Comparison of ENCODE assay signal across 8 mouse cellular contexts in the genomic region with DNA sequence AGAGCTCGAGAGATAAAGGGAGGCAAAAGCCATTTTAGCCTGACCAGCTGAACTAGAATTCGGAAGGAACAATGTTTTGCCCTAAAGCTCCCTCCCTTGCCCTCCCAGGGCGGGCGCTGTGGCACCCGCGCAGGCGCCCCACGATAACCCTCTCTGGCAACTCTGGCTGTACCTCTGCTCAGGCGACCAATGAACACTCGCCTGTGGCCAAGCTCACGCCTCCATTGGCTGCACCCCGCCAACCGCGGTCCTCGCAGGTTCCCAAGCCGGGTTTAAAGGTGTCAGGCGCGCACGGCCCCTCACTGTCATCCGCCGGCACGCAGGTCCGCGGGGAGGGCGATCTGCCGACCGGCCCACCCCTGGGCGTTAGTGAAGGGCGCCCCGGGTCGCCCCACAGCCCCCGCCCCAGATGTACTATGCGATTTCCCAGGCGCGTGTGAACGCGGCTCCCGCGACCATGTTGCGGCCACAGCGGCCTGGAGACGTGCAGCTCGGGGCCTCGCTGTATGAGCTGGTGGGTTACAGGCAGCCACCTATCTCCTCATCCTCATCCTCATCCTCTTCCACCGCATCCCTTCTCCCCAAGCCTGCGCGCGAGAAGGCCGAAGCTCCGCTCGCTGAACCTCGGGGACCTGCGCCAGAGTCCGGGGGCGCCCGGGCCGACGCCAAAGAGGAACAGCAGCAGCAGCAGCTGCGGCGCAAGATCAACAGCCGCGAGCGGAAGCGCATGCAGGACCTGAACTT. TPM values are rescaled to one million over a fixed set of nuclear protein-coding genes. Genes with fewer than 3 reads are reported as not detected.
DNase-seq lines count a peak whose midpoint lies in the region; ATAC-seq and TF ChIP-seq lines count a peak whose summit lies in the region.

A gene (plus strand): TSS at position 305 of the 744 bp plus-strand sequence.

- peak within 1 kb of the TSS; percentile 72 for H3K4me3 ChIP-seq in gastrocnemius, adult 2 months
- peak within 1 kb of the TSS; percentile 42 for H3K4me3 ChIP-seq in hindbrain, embryonic 15.5 days

- peak; percentile 83 for ATAC-seq in hindbrain, embryonic 15.5 days (ENCODE audit: low FRiP score, low read depth)

- H3K9me3 ChIP-seq in hindbrain, embryonic 15.5 days: no peaks in the 10 kb centered on the region

- no peak within 1 kb of the TSS for H3K27ac ChIP-seq in gastrocnemius, adult 2 months
- peak within 1 kb of the TSS; percentile 52 for H3K27ac ChIP-seq in hindbrain, embryonic 15.5 days (replicated peaks)

- H3K4me1 ChIP-seq in hindbrain, embryonic 15.5 days (replicated peaks): peaks cover 20% of the 10 kb centered on the region

- TF ChIP-seq CTCF in gastrocnemius, adult 2 months (IDR thresholded peaks at IDR 0.05): no peak

- no peaks in the 10 kb centered on the region for H3K36me3 ChIP-seq in hindbrain, embryonic 15.5 days

- under 1% methylated on average over 64 of the region's 64 CpGs for whole genome bisulfite sequencing in hindbrain, embryonic 15.5 days

- H3K9ac ChIP-seq in hindbrain, embryonic 15.5 days: peak within 1 kb of the TSS; percentile 35

- peak; percentile 45 for DNase-seq in adrenal gland, adult 8-10 months
- DNase-seq in cerebellum, postnatal 25 days: peak; percentile 74 to 80
- DNase-seq in gastrocnemius, adult 2 months: peak; percentile 85
- peak; percentile 69 to 84 for DNase-seq in left cerebral cortex, adult 8-10 months (ENCODE audit: low spot score in 2 of 2)
- DNase-seq in lung, postnatal 4 days: peak; percentile 12 to 44
- DNase-seq in right cerebral cortex, postnatal 36 days (ENCODE audit: low spot score in 2 of 2): peak; percentile 64 to 80
- DNase-seq in spleen, postnatal 10 days (ENCODE audit: low spot score in 2 of 2): no peak

- peaks cover 98% of the 10 kb centered on the region for H3K27me3 ChIP-seq in hindbrain, embryonic 15.5 days

- peak within 1 kb of the TSS; percentile 74 for H3K4me2 ChIP-seq in hindbrain, embryonic 15.5 days

- intact Hi-C loops in gastrocnemius, adult 2 months (cut with DNase I): no loop called here

RNA-seq across cellular contexts. Expression of the gene that starts here (rescaled TPM):
- under 1 TPM in 1 of 4 experiments, not detected in 3; 0.20 TPM for total RNA-seq in adrenal gland, adult 8-10 months (2022)
- not detected for total RNA-seq in gastrocnemius, adult 2 months (2021)
- 121 and 136 TPM in 2 replicates for polyA plus RNA-seq in hindbrain, embryonic 15.5 days (2015; fragmentation: Nextera tagmentation; extraction: Ambion mirVana)
- total RNA-seq in left cerebral cortex, adult 8-10 months (2022): 100 to 1,000 TPM in 1 of 4 experiments, 10 to 100 TPM in 3; 91.6 to 102 (median 92.5) TPM

Comparison
In these comparisons a context has a peak if more than half of its experiments do, and no peak if none do; other contexts are left out.
1. RNA of the gene that starts here (total RNA-seq): 91.6 to 102 TPM in left cerebral cortex, adult 8-10 months; 0.20 TPM in adrenal gland, adult 8-10 months and not detected in gastrocnemius, adult 2 months; every median in the first group is over 10 times any median in the second.
2. Peak in DNase-seq in adrenal gland, adult 8-10 months; RNA of the gene not detected or under 1 TPM.
3. Peak in DNase-seq and H3K4me3 ChIP-seq in gastrocnemius, adult 2 months; RNA of the gene not detected or under 1 TPM.
4. DNase-seq: peak in cerebellum, postnatal 25 days (2 of 2), left cerebral cortex, adult 8-10 months (2 of 2), lung, postnatal 4 days (2 of 2) and right cerebral cortex, postnatal 36 days (2 of 2); none in spleen, postnatal 10 days (0 of 2).